Mouse (Mus musculus) kidney, adult 11 months (tissue): Measurements from ENCODE around the gene Gpr55.

Source experiments
- DNase-seq: peaks from one replicate; pipeline ENCODE4 v3.0.0; 2022

The Gpr55 gene

GRCm38 (mm10) chr1:85913078-85913755 is 47.6 kb downstream of the Gpr55 start:
- DNase-seq: no peak

DNA sequence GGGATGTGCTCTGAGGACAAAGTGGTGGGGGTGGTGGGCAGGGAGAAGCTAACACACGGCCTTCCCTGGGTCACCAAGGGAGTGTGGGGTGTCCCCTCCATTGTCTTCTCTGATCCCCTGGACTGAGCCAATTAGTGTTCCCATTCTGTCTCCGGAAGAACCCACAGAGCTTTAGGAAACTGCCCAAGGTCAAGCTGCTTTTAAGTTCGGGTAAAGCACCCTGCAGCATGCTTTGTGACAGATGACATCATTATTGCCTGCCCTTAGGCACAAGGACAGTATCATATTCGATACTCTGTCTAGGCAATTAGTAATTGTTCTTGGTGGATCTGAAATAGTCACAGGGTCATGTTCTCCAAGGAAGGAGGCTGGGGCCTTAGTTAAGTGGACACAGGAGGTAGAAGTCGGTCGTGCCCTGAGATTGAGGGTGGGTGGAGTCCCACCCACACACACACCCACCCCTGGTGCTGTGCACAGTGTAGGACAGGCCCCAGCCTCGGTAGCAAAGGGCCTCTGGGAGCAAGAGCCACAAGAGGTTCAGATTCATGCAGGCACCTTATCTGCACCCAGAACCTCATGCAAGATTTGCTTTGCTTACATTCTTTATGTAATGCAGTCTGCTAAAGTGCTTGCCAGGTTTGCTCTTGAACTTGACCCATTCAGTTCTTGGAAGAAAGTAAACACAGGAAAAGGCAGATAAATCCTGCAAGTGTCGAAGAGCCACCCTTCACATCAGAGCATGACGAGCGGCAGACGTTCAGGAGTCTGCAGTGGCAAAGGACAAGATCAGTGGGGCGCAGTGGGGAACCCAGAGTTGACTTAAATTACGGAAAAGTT is 51.8 kb downstream of the Gpr55 start:
- no peak for DNase-seq

- DNase-seq: no peak
Observed at GRCm38 (mm10) chr1:85906892-85907291, 53.9 kb downstream of the Gpr55 start.

DNA sequence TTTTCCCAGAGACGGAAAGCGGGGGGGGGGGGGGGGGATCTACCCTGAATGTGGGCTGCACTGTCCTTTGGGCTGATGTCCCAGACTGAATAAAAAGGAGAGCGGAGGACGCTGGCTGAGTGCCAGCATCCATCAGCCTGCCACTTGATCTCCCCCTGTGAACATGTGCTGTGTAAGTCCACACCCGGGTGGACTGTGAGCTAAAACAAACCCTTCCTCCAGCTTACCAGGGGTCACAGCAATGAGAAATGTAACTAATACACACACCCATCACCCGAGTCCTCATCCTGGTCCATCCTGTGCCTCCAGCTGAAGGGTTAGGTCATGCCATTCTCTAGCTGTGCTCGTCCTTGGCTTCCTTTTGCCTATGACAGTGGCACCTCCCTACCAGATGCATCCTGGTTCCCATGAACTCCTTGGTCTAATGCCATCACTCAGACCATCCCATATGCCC is 58.7 kb downstream of the Gpr55 start:
- no peak for DNase-seq

DNA sequence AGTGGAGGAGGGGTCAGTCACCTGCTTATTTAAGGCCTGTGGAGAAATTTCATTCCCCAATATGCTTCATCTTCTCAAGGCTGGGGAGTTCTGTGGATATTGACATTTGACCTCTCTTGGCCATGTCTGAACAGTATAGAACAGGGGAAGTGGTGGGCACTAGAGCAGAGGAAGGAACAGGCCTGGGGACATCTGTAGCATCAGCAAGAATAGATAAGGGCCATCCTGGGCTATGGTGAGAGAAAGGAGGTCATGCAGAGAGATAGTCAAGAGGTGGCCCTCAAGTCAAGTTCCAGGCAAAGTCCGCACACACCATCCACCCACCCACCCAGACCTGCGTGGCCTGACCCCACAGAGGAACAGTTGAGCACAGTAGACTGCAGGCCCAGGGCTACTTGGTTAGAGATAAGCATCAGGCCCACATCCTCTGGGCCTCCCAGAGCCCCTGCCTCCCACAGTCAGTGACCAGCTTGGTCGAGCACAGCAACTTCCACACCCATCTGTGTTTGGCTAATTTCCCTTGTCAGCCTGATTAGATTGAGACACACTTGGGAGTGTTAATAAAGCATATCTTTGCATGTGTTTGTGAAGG is 59.2 kb downstream of the Gpr55 start:
- DNase-seq: no peak

GRCm38 (mm10) chr1:85900521-85901333 is 60.1 kb downstream of the Gpr55 start:
- DNase-seq: no peak

DNA sequence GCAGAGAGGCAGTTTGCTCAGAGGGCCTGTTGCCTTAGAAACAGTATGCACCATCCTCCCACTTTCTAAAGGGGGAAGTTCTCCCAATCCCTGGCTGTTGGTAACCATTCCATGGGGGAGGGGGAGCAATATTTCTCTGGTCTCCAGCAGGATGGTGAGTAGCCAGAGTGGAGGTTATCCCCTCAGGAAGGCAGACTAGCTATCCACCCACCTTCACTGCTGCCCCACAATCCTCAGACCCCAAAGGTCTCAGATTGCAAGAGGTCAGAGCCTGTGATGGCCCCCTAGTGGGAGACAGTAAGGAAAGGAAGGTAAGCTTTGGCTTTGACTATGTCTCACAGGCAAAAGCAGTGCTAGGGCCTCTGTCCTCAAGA is 61.4 kb downstream of the Gpr55 start:
- DNase-seq: no peak

- no peak for DNase-seq
Observed at GRCm38 (mm10) chr1:85898761-85899387, 61.9 kb downstream of the Gpr55 start.

GRCm38 (mm10) chr1:85897901-85898760 is 62.7 kb downstream of the Gpr55 start:
- no peak for DNase-seq

GRCm38 (mm10) chr1:85896781-85897700 is 63.8 kb downstream of the Gpr55 start:
- DNase-seq: no peak

- no peak for DNase-seq
Observed at GRCm38 (mm10) chr1:85896110-85896509, 64.7 kb downstream of the Gpr55 start.

- peak; percentile 57 for DNase-seq
Observed at GRCm38 (mm10) chr1:85895391-85895837, 65.4 kb downstream of the Gpr55 start.

DNA sequence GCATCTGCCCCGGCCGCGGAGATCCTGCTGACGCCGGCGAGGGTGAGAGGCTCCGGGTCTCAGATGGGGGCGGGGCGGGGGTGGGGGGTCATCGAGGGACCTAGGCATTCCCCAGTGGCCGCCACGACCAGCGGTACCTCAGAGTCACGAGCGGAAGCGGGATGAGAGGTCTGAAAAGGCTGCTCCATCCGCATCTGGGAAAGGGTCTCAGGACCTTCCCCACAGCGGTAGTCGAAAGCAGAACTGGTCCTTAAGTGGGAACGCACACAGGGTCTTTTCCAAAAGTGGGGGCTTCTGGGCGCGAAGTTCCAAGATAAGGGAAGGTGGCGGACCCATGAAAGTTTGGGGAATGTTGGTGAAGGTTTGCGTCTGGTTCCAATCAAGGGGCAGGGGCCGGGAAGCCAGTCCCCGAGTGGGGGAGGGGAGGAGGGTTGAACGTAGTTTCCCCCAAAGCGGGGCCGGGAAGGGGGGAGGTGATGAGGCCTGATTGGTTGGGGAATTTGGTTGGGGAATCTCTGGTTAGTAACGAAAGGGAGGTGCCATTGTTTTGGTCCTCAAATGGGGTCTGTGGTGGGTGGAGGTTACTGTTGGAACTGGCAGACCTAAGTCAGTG is 66.0 kb downstream of the Gpr55 start:
- DNase-seq: no peak

- DNase-seq: peak; percentile 77
Observed at GRCm38 (mm10) chr1:85894231-85894747, 66.5 kb downstream of the Gpr55 start, which contains the start of gene Itm2c. Gene Itm2c, plus strand, starts transcription at chr1:85894281.
